Mouse (Mus musculus) adrenal gland, adult 18-20 months (tissue): Measurements from ENCODE around the gene Afap1l2. TPM values are rescaled to one million over a fixed set of nuclear protein-coding genes. Genes with fewer than 3 reads are reported as not detected.
A peak's percentile ranks its signal among the peaks of the same experiment; 100 is the strongest.

Experiments used
- DNase-seq, 2 experiments: peaks; one replicate each; pipeline ENCODE4 v3.0.0; 2021 to 2022; ENCODE audit warnings: low spot score in 2 of 2
- total RNA-seq, 2 experiments: library from RNA; stranded (reverse); gene quantifications; 1 replicate in 1 of 2; 2 replicates in 1 of 2; pipeline ENCODE4 v1.2.3; 2021

The Afap1l2 gene
- total RNA-seq, 2 experiments from 2014 or later = 36.0 to 43.6 TPM

- DNase-seq = no peak
These were observed 2.0 kb upstream of the Afap1l2 start for GRCm38 (mm10) chr19:57010064-57010463.

GRCm38 (mm10) chr19:57009653-57010052 is 1.6 kb upstream of the Afap1l2 start:
- DNase-seq = no peak

- peak; percentile 48 to 57 for DNase-seq
These were observed 737 bp downstream of the Afap1l2 start for GRCm38 (mm10) chr19:57007291-57007690.

- DNase-seq = no peak
These were observed 1.2 kb downstream of the Afap1l2 start for GRCm38 (mm10) chr19:57006841-57007240.

- no peak for DNase-seq
These were observed 3.0 kb downstream of the Afap1l2 start for GRCm38 (mm10) chr19:57005062-57005461.

GRCm38 (mm10) chr19:57003460-57003810 is 4.6 kb downstream of the Afap1l2 start:
- no peak for DNase-seq

GRCm38 (mm10) chr19:57002741-57003459 is 5.1 kb downstream of the Afap1l2 start:
- no peak for DNase-seq

- no peak for DNase-seq
These were observed 6.1 kb downstream of the Afap1l2 start for GRCm38 (mm10) chr19:57001926-57002325.

- DNase-seq = no peak
These were observed 7.4 kb downstream of the Afap1l2 start for GRCm38 (mm10) chr19:57000592-57000991.

- DNase-seq = no peak
These were observed 8.2 kb downstream of the Afap1l2 start for GRCm38 (mm10) chr19:56999781-57000180.

GRCm38 (mm10) chr19:56998910-56999309 is 9.1 kb downstream of the Afap1l2 start:
- DNase-seq = no peak

GRCm38 (mm10) chr19:56998331-56998730 is 9.7 kb downstream of the Afap1l2 start:
- no peak for DNase-seq

- DNase-seq = no peak
These were observed 10.8 kb downstream of the Afap1l2 start for GRCm38 (mm10) chr19:56997164-56997599.

GRCm38 (mm10) chr19:56995441-56995840 is 12.6 kb downstream of the Afap1l2 start:
- no peak for DNase-seq

- no peak for DNase-seq
These were observed 13.4 kb downstream of the Afap1l2 start for GRCm38 (mm10) chr19:56994653-56995052.

GRCm38 (mm10) chr19:56993763-56994162 is 14.3 kb downstream of the Afap1l2 start:
- peak in 1 of 2 experiments; percentile 42 for DNase-seq

GRCm38 (mm10) chr19:56992978-56993545 is 15.0 kb downstream of the Afap1l2 start:
- DNase-seq = no peak

GRCm38 (mm10) chr19:56990367-56991111 is 17.5 kb downstream of the Afap1l2 start:
- no peak for DNase-seq

GRCm38 (mm10) chr19:56989171-56989570 is 18.9 kb downstream of the Afap1l2 start:
- DNase-seq = no peak

- DNase-seq = no peak
These were observed 23.8 kb downstream of the Afap1l2 start for GRCm38 (mm10) chr19:56984229-56984628.

- no peak for DNase-seq
These were observed 24.3 kb downstream of the Afap1l2 start for GRCm38 (mm10) chr19:56983757-56984156.

- DNase-seq = no peak
These were observed 26.3 kb downstream of the Afap1l2 start for GRCm38 (mm10) chr19:56981760-56982159.
